In genomic region chr10:33905489-33905888, GRCm38 (mm10) we compare ENCODE assay signal across 7 mouse cellular contexts. TPM values are rescaled to one million over a fixed set of nuclear protein-coding genes. Genes with fewer than 3 reads are reported as not detected.
A peak's percentile ranks its signal among the peaks of the same experiment; 100 is the strongest.
DNase-seq lines count a peak whose midpoint lies in the region; ATAC-seq and TF ChIP-seq lines count a peak whose summit lies in the region.

No protein-coding gene starts in this region.

- no peaks in the 10 kb centered on the region for H3K4me1 ChIP-seq in forebrain, postnatal 0 days (ENCODE audit: insufficient read depth)
- H3K4me1 ChIP-seq in limb, embryonic 15.5 days, result 0 out of 2 replicates have a peak, but pooled peaks cover 4% of the 10 kb centered on the region
- no peaks in the 10 kb centered on the region for H3K4me1 ChIP-seq in stomach, postnatal 0 days (replicated peaks; ENCODE audit: control insufficient read depth, insufficient read depth)

- H3K27ac ChIP-seq in forebrain, postnatal 0 days (ENCODE audit: low read depth, low read length), result no peak overlapping the region
- H3K27ac ChIP-seq in limb, embryonic 15.5 days, result no peak overlapping the region
- H3K27ac ChIP-seq in stomach, postnatal 0 days (replicated peaks), result no peak overlapping the region

- no peaks in the 10 kb centered on the region for H3K9me3 ChIP-seq in forebrain, postnatal 0 days (ENCODE audit: low read length)
- no peaks in the 10 kb centered on the region for H3K9me3 ChIP-seq in limb, embryonic 15.5 days
- H3K9me3 ChIP-seq in stomach, postnatal 0 days (ENCODE audit: control insufficient read depth, low read length), result no peaks in the 10 kb centered on the region

- no peak for TF ChIP-seq EP300 in stomach, postnatal 0 days (optimal IDR thresholded peaks at IDR 0.05)

- no peak for TF ChIP-seq CTCF in forebrain, postnatal 0 days (IDR thresholded peaks at IDR 0.05; ENCODE audit: low read depth)
- TF ChIP-seq CTCF in stomach, postnatal 0 days (IDR thresholded peaks at IDR 0.05; ENCODE audit: low read depth), result no peak

- ATAC-seq in forebrain, postnatal 0 days, result no peak
- no peak for ATAC-seq in limb, embryonic 15.5 days (ENCODE audit: insufficient number of reproducible peaks, low FRiP score, low TSS enrichment, low read depth)
- no peak for ATAC-seq in stomach, postnatal 0 days (ENCODE audit: low FRiP score, low TSS enrichment)

- peak; percentile 3 for DNase-seq in urinary bladder, postnatal 14 days (ENCODE audit: low spot score)
- no peak for DNase-seq in urinary bladder, postnatal 36 days (ENCODE audit: low spot score in 2 of 2)
- no peak for DNase-seq in forebrain, postnatal 0 days
- no peak for DNase-seq in stomach, postnatal 0 days (ENCODE audit: low spot score)
- no peak for DNase-seq in cerebellum, adult 11-12 months
- DNase-seq in cerebellum, adult 9-11 months, result no peak

- H3K9ac ChIP-seq in forebrain, postnatal 0 days, result peak overlapping the region; percentile 42
- no peak overlapping the region for H3K9ac ChIP-seq in limb, embryonic 15.5 days
- peak overlapping the region; percentile 27; the same call in 1 of the 2 replicates for H3K9ac ChIP-seq in stomach, postnatal 0 days (ENCODE audit: low read length)

- peak overlapping the region; percentile 62 for H3K4me2 ChIP-seq in forebrain, postnatal 0 days (ENCODE audit: low read depth)
- peak overlapping the region; percentile 66 for H3K4me2 ChIP-seq in limb, embryonic 15.5 days
- peak overlapping the region; percentile 57 for H3K4me2 ChIP-seq in stomach, postnatal 0 days (replicated peaks; ENCODE audit: low read depth)

- no peaks in the 10 kb centered on the region for H3K27me3 ChIP-seq in forebrain, postnatal 0 days (ENCODE audit: insufficient read depth, low read length)
- no peaks in the 10 kb centered on the region for H3K27me3 ChIP-seq in limb, embryonic 15.5 days
- H3K27me3 ChIP-seq in stomach, postnatal 0 days (ENCODE audit: control insufficient read depth, insufficient read depth, low read length), result no peaks in the 10 kb centered on the region

- H3K36me3 ChIP-seq in forebrain, postnatal 0 days (ENCODE audit: insufficient read depth), result no peaks in the 10 kb centered on the region
- no peaks in the 10 kb centered on the region for H3K36me3 ChIP-seq in limb, embryonic 15.5 days
- no peaks in the 10 kb centered on the region for H3K36me3 ChIP-seq in stomach, postnatal 0 days (ENCODE audit: control insufficient read depth, insufficient read depth, low read length)

- 3% methylated on average over 6 of the region's 6 CpGs for WGBS in forebrain, postnatal 0 days
- WGBS in limb, embryonic 15.5 days, result 5% methylated on average over 6 of the region's 6 CpGs
- WGBS in stomach, postnatal 0 days, result 9% methylated on average over 6 of the region's 6 CpGs

- H3K4me3 ChIP-seq in forebrain, postnatal 0 days (ENCODE audit: low read depth, low read length), result peak overlapping the region; percentile 44
- peak overlapping the region; percentile 44 for H3K4me3 ChIP-seq in limb, embryonic 15.5 days
- H3K4me3 ChIP-seq in stomach, postnatal 0 days (ENCODE audit: low read depth, low read length), result peak overlapping the region; percentile 37; the same call in 1 of the 2 replicates

RNA-seq across cellular contexts. Expression of gene Rsph4a, which starts 0.6 kb away (rescaled TPM):
- total RNA-seq in forebrain, postnatal 0 days (2014; rRNA removed), result 2.2 and 3.8 TPM in 2 replicates
- 1.1 and 2.0 TPM in 2 replicates for polyA plus RNA-seq in forebrain, postnatal 0 days (2015; fragmentation: Nextera tagmentation; extraction: Ambion mirVana)
- polyA plus RNA-seq in limb, embryonic 15.5 days (2015; fragmentation: Nextera tagmentation; extraction: Ambion mirVana), result 0.05 TPM in 1 of 2 replicates, not detected in the other
- polyA plus RNA-seq in stomach, postnatal 0 days (2015; fragmentation: Nextera tagmentation; extraction: Ambion mirVana), result 0.12 TPM in 1 of 2 replicates, not detected in the other

RNA-seq across cellular contexts. Expression of gene Zup1, which starts 45.6 kb away (rescaled TPM):
- 13.3 and 19.5 TPM in 2 replicates for total RNA-seq in forebrain, postnatal 0 days (2014; rRNA removed)
- 7.4 and 11.6 TPM in 2 replicates for polyA plus RNA-seq in forebrain, postnatal 0 days (2015; fragmentation: Nextera tagmentation; extraction: Ambion mirVana)
- 21.2 and 21.7 TPM in 2 replicates for polyA plus RNA-seq in limb, embryonic 15.5 days (2015; fragmentation: Nextera tagmentation; extraction: Ambion mirVana)
- polyA plus RNA-seq in stomach, postnatal 0 days (2015; fragmentation: Nextera tagmentation; extraction: Ambion mirVana), result 8.6 and 8.8 TPM in 2 replicates

RNA-seq across cellular contexts. Expression of gene Sult3a1, which starts 48.0 kb away (rescaled TPM):
- not detected in 2 replicates for total RNA-seq in forebrain, postnatal 0 days (2014; rRNA removed)
- not detected in 2 replicates for polyA plus RNA-seq in forebrain, postnatal 0 days (2015; fragmentation: Nextera tagmentation; extraction: Ambion mirVana)
- polyA plus RNA-seq in limb, embryonic 15.5 days (2015; fragmentation: Nextera tagmentation; extraction: Ambion mirVana), result not detected in 2 replicates
- polyA plus RNA-seq in stomach, postnatal 0 days (2015; fragmentation: Nextera tagmentation; extraction: Ambion mirVana), result not detected in 2 replicates
